Mouse (Mus musculus): ENCODE data around the gene Nrbp1. TPM values are rescaled to one million over a fixed set of nuclear protein-coding genes. Genes with fewer than 3 reads are reported as not detected.

The Nrbp1 gene
- polyA plus RNA-seq, 1 experiment from 2014 or later = 124 TPM

Other genes starting within 250 kb of the Nrbp1 start
- gene Atraid, start 192.6 kb upstream of the Nrbp1 start, polyA plus RNA-seq (2014; fragmentation: Nextera tagmentation; extraction: Ambion mirVana) = 75.0 and 83.9 TPM in 2 replicates
- gene Slc5a6, start 191.9 kb upstream of the Nrbp1 start, polyA plus RNA-seq (2014; fragmentation: Nextera tagmentation; extraction: Ambion mirVana) = 8.0 and 8.6 TPM in 2 replicates
- gene Cad, start 186.1 kb upstream of the Nrbp1 start, polyA plus RNA-seq (2014; fragmentation: Nextera tagmentation; extraction: Ambion mirVana) = 33.7 and 36.1 TPM in 2 replicates
- gene Dnajc5g, start 134.6 kb upstream of the Nrbp1 start, polyA plus RNA-seq (2014; fragmentation: Nextera tagmentation; extraction: Ambion mirVana) = not detected in 2 replicates
- 0.20 TPM in 1 of 2 replicates, not detected in the other for gene Slc30a3, start 132.6 kb upstream of the Nrbp1 start, polyA plus RNA-seq (2014; fragmentation: Nextera tagmentation; extraction: Ambion mirVana)
- 0.30 and 0.65 TPM in 2 replicates for gene Trim54, start 124.2 kb upstream of the Nrbp1 start, polyA plus RNA-seq (2014; fragmentation: Nextera tagmentation; extraction: Ambion mirVana)
- gene Ucn, start 102.0 kb upstream of the Nrbp1 start, polyA plus RNA-seq (2014; fragmentation: Nextera tagmentation; extraction: Ambion mirVana) = not detected in 2 replicates
- 55.6 and 56.6 TPM in 2 replicates for gene Mpv17, start 86.6 kb upstream of the Nrbp1 start, polyA plus RNA-seq (2014; fragmentation: Nextera tagmentation; extraction: Ambion mirVana)
- gene Gm29609, start 61.0 kb upstream of the Nrbp1 start, polyA plus RNA-seq (2014; fragmentation: Nextera tagmentation; extraction: Ambion mirVana) = 1.1 and 1.8 TPM in 2 replicates
- 89.2 and 104 TPM in 2 replicates for gene Gtf3c2, start 60.7 kb upstream of the Nrbp1 start, polyA plus RNA-seq (2014; fragmentation: Nextera tagmentation; extraction: Ambion mirVana)
- gene Snx17, start 47.6 kb upstream of the Nrbp1 start, polyA plus RNA-seq (2014; fragmentation: Nextera tagmentation; extraction: Ambion mirVana) = 138 and 144 TPM in 2 replicates
- gene Eif2b4, start 47.4 kb upstream of the Nrbp1 start, polyA plus RNA-seq (2014; fragmentation: Nextera tagmentation; extraction: Ambion mirVana) = 71.9 and 73.0 TPM in 2 replicates
- 5.5 and 6.2 TPM in 2 replicates for gene Zfp513, start 38.6 kb upstream of the Nrbp1 start, polyA plus RNA-seq (2014; fragmentation: Nextera tagmentation; extraction: Ambion mirVana)
- gene Ppm1g, start 20.2 kb upstream of the Nrbp1 start, polyA plus RNA-seq (2014; fragmentation: Nextera tagmentation; extraction: Ambion mirVana) = 154 and 159 TPM in 2 replicates
- gene Gm9970, start 368 bp downstream of the Nrbp1 start, polyA plus RNA-seq (2014; fragmentation: Nextera tagmentation; extraction: Ambion mirVana) = 0.38 and 0.49 TPM in 2 replicates
- 23.3 and 24.9 TPM in 2 replicates for gene Krtcap3, start 10.8 kb downstream of the Nrbp1 start, polyA plus RNA-seq (2014; fragmentation: Nextera tagmentation; extraction: Ambion mirVana)
- gene Ift172, start 50.3 kb downstream of the Nrbp1 start, polyA plus RNA-seq (2014; fragmentation: Nextera tagmentation; extraction: Ambion mirVana) = 45.7 and 51.3 TPM in 2 replicates
- 64.3 and 79.4 TPM in 2 replicates for gene Fndc4, start 55.2 kb downstream of the Nrbp1 start, polyA plus RNA-seq (2014; fragmentation: Nextera tagmentation; extraction: Ambion mirVana)
- gene Gckr, start 56.6 kb downstream of the Nrbp1 start, polyA plus RNA-seq (2014; fragmentation: Nextera tagmentation; extraction: Ambion mirVana) = 0.16 TPM in 1 of 2 replicates, not detected in the other
- gene Zfp512, start 211.6 kb downstream of the Nrbp1 start, polyA plus RNA-seq (2014; fragmentation: Nextera tagmentation; extraction: Ambion mirVana) = 63.4 and 63.5 TPM in 2 replicates
- gene 4930548H24Rik, start 244.9 kb downstream of the Nrbp1 start, polyA plus RNA-seq (2014; fragmentation: Nextera tagmentation; extraction: Ambion mirVana) = not detected in 2 replicates

All from limb, embryonic 11.5 days (tissue).